Mouse (Mus musculus): ENCODE data around the gene Cmpk2.
"Not testable (repeated sequence)": the region's sequence is repeated elsewhere in the genome, so short reads cannot be mapped to it uniquely, and the experiment has no call there.

Gene Cmpk2

DNA sequence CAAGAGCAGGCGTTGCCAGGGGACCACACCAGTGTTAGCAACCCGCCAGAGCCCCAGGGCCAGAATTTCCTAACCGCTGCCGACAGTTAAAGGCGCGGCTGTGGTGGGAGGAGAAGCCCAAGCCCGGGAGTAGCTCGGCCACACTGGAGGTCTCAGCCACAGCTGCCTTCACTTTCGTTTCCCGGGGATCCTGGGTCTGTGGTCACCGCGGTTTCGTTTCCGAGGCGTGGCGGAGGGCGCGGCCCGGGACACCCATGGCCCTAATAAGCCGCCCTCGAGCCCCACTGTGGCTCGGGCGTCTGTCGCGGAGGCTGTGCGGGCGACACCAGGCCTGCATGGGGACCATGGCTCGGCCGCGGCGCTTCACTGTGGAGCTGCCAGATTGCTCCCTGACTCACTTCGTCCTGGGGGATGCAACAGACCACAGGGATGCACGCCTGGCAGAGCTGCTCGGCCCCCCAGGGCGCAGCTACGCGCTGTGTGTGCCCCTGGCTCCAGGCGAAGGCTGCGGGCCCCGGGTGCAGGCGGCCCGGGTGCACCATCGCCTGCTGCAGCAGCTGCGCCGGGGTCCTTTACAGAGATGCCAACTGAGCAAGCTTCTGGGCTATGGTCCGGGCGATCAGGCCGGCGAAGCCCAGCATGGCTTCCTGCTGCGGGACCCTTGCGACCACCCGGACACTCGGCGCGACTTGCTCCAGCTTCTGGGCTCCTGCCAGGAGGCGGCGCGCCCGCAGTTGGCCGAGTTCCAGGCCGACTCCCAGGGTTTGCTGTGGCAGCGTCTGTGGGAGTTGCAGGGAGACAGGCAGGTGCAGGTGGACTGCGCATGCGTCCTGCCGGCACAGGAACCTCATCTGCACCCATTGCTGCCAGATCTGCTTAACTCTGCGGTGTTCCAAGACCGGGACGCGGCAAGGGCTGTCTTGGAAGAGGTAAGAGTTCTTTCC lies at the start of gene Cmpk2:
Gene Cmpk2, plus strand, starts transcription at position 107 of the 944 bp plus-strand sequence.
- peak; percentile 92 to 94 for DNase-seq

DNA sequence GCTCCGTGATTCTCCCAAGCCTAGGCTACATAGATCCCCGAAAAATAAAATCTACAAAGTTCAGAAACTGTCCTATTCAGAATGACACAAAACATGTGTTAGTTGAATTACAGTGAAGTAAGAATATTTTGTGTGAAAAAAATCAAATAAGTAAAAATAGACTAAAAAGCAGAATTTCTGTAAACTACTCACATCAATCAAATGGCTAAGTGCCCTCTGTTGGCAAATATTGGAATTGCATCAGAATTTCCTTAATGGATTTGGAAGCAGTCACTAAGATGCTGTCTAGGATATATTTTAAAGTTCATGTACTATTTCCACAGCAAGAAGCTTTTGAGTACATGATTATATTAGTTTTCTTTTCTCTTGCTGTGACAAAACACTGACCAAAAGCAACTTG lies 44.2 kb upstream of the Cmpk2 start:
- peak in 1 of 2 experiments; percentile 36 for DNase-seq

DNA sequence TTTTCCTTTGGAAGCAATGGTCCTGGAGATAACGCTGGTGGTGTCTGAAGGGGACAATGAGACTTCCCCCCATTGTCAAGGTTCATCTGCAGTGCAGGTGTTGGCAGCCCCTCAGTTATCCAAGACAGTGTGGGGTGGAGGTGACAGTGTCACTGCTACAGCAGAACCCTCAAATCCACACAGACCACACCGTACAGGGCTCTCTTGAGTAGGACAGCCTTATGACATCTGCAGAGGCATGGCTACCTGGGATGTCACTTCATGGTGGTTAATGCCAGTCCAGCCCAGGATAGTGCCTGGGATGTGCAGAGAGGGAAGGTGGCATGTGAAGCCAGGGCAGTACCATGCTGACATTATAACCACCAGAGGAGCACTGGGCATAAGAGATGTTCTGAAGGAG lies 40.2 kb upstream of the Cmpk2 start:
- not testable (repeated sequence) for DNase-seq

DNA sequence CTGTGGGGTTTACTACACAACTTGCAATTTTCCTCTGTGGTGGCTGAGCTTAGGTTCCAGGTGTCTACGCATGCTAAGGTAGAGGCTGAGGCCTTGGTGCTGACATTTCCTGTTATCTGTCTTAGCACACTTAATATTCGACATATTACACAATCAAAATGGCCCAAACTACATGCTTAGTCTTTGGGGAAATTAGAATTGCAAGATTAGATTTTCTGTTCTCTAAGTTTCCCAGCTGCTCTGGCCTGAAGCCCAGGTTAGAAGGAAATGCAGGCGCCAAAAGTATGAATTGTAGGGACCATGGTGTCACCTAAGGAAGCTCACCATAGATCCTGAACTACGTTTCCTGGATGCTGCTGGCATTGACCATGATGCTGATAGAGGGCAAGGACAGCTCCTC lies 32.7 kb upstream of the Cmpk2 start:
- peak; percentile 50 to 66 for DNase-seq

DNA sequence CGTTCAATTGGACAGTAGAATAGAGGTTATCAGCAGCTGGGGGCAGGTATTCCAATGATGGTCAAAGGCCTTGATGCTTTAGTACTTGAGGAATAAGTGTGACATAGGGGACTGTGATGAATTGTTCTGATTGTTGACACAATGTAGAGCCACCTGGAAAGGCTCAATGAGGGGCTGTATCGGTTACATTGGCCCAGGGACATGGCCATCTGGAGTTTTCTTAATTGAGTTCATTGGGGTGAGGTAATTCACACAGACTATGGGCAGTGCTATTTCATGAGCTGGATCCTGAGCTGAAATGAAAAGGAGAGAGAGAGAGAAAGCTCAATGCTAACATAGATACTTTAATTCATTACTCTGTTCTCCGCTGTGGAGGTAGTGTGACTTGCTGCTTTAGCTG lies 31.1 kb upstream of the Cmpk2 start:
- no peak for DNase-seq

DNA sequence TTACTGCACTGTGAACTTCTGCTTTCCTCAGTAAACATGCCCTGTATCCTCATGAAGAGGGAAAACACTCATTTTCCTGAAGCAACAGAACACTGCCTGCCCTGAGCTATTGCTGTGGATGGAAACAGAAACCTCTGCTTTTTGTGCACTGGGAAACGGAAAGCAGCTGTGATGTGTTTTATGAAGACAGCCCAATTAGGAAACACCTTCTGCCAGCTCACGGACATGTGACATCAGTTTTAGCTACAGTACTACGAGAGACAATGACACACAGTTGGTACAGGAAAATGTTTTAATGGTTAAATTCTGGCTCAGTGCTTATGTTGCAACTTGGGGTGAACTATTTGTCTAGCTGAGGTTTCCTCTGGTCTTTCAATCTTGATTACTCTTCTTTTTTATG lies 29.6 kb upstream of the Cmpk2 start:
- DNase-seq, result peak; percentile 26 to 41

DNA sequence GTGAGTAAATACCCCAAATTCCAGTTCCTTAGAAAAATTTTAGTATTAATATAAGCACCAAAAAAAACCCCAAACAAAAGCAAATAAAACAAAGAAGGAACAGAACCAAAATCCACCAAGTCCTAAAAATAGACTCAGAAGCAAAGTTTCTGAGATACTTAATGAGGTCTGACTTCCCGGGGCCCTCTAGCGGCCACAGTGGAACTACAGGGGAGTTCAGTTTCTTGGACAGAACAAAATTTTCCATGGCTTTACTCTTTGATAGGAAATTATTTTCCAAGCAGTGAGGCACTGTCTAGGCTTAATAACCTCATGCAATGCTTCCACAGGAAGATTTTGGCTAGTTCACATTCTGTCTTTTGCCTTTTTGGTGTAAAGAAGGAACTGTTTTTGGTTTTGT lies 24.9 kb upstream of the Cmpk2 start:
- DNase-seq, result peak; percentile 84 to 95

DNA sequence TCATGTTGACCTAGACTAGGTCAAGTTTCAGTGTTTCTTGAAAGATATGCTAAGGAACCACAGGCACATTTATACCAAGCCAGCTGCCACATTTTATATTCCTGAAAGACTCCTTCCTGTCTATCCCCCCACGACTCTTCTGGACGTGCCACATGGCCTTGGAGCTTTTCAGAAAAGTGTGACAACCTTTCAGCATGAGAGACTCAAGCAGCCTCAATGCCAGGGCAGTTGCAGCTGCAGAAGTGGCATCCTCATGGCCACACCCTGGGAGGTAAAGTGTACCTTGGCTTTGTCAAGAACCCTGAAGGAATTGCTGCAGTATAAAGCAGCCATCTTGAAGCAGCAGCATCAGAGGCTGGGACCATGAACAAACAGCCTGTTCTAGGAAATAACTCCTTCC lies 24.5 kb upstream of the Cmpk2 start:
- DNase-seq, result no peak

DNA sequence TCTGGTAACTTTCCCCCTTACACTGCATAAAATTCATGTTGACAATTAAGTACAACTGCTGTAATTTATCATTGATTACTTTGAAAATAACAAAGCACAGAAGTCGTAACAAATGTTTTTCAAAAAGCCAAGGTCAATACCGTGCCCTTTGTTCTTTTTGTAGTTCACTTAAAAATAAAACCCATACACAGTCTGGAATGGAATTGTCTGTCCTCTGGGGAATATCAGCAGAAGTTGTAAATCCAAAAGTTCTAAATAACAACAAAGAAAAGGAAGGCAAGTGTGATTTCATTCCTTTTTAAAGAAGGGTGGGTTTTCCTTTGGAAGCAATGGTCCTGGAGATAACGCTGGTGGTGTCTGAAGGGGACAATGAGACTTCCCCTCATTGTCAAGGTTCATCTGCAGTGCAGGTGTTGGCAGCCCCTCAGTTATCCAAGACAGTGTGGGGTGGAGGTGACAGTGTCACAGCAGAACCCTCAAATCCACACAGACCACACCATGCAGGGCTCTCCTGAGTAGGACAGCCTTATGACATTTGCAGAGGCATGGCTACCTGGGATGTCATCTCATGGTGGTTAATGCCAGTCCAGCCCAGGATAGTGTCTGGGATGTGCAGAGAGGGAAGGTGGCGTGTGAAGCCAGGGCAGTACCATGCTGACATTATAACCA lies 22.5 kb upstream of the Cmpk2 start:
- DNase-seq, result peak in 1 of 2 experiments; percentile 60

DNA sequence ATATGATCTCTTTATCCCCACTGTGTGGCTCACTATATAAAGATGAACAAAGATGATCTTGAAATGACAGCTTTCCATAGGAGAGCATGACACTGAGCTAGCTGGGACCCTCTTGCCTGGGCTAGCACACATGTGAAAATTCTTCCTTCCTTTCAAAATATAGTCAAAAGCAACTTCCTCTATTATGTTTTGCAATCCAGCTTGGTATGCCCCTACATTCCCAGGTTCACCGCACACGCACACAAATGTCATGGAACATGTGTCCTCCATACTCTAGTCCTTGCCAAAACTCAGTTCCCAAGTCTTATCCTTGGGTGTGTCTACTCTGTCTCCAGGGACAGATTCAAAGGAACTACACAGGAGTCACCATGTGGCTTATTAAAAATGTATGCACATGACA lies 19.5 kb upstream of the Cmpk2 start:
- no peak for DNase-seq

DNA sequence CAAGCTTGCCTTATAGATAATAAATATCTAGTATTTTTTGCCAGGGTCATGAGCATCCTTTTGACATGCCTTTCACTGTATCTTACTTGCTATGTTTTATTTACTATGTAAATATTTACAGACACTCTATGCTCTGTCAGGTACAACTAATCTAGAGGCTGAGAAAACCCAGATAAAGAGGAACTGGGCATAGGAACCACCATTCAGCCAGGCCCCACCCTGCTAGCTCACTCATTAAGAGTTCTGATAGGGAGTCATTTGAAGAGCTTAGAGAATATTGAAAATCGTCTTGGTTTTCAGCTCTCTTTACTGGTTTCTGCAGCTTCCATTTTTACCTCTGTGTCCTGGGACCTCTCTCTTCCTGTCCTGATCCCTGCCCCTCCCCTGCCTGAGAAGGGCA lies 17.9 kb upstream of the Cmpk2 start:
- no peak for DNase-seq

DNA sequence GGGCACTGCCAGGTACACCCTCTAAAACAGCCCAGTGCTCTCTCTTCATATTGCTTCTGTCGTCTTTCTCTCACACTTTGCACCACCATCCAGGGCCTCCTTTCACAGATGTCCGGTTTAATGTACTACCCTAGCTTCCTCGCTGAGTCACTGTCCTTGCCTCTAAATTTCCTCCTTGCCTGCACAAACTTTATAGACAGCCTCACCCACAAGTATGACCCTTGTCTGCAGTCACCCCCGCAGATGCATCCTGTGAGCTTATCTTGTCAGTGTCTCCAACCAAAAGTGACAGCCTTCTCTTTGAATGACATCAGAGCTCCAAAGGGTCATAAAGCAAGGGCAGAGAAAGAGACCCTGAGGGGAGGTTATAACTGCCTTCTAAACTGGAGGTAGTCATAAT lies 16.1 kb upstream of the Cmpk2 start:
- no peak for DNase-seq

DNA sequence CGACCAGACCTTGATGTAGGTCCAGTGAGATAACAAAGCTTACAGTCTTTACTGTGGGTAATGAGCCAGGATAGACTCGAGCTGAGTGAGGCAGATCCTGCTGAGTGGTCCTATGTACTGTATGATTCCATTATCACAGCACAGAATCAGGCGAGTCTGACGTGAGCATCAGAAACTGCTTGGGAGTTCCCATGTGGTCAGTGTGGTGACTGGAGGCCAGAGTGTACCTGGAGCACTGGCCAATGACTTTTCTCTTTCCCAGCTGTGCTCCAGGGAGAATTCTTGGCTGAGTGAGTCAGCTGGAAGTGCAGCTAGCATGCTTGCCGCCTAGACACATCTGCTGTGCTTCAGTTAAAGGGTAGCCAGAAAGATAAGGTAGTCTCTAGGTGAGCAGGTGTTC lies 14.3 kb upstream of the Cmpk2 start:
- DNase-seq, result no peak

DNA sequence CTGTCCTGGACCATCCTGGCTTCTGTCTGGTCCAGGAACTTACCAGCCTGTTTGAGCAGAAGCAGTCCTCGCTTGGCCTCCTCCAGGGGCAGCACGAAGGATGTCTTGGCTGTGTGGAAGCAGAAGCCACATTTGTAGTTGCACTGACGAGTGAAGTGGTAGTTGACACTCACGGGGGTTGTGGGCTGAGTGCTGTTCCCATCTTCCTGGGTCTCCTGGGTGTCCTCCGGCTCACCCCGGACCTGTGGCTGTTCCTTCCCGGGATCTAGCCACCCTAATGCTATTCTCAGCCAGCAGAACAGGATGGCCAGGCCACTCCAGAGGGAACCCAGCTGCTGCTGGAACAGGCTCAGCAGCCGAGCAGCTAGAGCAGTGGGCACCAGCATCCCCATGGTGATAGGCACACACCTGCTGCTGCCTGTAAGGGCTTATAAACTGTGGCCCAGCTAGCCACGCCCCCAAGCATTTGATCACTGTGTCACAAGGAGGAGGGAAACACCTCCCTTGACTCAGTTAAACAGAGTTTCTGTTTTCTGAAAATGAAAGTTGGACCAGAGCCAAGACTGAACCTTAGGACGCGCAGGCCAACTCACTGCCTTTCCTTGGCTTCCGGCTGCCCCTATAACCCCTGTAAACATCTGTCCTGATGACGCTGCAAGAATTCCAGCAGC lies 12.8 kb upstream of the Cmpk2 start, which contains the start of gene Rsad2:
Gene Rsad2, minus strand, starts transcription at position 425 of the 671 bp plus-strand sequence.
- peak; percentile 91 for DNase-seq

DNA sequence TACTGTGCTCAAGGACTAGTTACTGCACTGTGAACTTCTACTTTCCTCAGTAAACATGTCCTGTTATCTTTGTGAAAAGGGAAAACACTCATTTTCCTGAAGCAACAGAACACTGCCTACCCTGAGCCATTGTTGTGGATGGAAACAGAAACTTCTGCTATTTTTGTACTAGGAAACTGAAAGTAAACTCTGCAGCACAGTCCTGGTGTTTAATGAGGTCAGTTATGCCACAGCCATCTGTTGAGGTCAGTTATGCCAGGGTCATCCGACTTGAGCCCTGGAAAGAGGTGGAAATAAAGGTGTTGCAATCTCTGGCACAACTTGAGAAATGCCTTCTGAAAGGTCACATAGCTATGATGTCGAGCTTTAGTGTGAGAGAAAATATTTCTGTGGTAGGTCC lies 8.9 kb upstream of the Cmpk2 start:
- DNase-seq, result no peak

DNA sequence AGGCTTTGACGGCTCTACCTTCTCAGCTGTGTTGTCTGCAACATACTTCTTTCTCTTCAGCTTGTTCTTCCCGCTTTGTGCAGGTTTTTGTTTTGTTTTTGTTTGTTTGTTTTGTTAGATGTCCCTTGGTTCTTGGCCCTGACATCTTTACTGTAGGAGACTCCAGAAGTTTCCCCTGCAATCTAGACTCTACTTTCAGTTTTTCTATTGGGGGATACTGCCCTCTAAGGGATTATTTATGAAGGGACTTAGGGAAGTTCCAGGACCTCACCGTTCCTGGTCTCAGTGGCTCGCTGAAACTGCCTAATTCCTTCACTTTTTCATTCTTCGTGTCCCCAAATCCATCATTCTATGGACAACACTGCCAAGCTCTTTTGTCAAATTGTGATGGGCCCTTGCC lies 3.4 kb upstream of the Cmpk2 start:
- no peak for DNase-seq

DNA sequence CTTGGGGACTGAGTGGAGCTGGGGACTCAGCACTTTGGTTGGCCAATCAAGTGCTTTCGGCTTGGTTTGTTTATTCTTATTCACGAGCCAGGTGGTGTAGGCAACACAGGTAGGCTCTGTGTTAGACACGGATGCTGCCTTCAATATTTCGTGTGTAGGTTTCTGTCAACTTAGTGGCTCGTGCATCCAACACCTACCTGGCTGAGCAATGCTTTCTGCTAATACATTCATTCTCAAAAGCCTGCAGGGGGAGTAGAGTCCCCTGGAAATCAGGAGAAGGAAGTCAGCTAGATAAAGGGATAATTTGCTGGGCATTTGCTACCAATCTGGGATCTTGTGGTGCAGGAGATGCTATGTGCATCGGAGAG lies 1.0 kb downstream of the Cmpk2 start:
- DNase-seq, result no peak

DNA sequence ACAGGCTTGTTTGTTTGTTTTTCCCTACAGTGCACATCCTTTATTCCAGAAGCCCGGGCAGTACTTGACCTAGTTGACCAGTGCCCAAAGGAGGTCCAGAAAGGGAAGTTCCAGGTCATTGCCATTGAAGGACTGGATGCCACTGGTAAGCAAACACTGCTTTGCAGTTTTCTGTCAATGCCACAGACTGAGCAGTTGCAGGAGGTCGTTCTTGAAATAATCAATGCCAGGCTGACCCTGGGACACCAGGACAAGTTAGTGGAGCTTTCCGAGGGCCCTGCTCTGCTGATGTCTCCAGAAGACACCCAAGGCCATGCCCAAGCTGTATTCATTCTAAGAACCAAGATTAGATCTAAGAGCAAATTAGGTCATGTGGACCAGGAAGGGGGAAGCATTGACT lies 2.4 kb downstream of the Cmpk2 start:
- DNase-seq, result no peak

DNA sequence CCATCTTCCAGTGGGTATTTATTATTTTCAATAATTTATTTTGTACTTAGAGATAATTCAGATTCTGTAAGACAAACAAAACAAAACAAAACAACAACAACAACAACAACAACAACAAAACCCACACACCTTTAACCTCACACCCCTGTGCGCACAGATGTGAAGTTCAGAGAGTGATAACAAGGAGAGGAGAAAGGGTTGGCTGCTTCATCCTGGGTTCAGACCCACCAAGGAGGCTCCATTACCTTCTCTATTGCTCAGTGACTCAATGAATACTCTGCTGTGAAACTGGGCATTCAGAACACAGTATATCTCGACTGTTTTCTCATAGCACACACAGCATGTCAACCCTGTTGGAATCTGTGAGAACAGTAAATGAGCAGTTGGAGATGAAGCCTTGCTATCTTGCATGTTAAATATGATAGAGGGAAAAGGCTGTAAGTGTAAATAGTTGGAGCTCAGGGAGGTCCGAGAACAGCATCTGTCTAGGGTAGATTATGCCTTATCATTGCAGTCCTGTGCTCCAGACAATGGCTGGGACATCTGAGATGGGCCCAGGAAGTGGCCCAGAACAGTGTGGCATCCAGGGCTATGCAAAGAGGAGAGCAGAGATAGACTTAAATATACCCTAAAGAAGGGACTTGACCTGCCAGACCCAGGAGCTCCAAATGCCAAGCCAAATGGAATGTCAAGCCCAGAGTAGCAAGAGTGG lies 3.9 kb downstream of the Cmpk2 start:
- DNase-seq, result no peak

DNA sequence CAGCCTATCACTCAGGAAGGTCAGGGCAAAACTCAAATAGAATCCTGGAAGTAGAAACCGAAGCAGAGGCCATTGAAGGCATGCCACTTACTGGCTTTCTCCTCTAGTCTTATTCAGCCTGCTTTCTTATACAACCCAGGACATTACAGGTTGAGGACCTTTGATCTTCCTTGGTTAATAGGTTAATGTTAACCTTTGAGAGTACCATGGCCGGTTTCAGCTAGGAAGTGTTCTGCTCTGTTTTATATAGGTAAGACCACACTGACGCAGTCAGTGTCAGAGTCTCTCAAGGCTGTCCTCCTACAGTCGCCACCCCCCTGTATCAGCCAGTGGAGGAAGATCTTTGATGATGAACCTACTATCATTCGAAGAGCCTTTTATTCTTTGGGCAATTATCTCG lies 4.7 kb downstream of the Cmpk2 start:
- no peak for DNase-seq

DNA sequence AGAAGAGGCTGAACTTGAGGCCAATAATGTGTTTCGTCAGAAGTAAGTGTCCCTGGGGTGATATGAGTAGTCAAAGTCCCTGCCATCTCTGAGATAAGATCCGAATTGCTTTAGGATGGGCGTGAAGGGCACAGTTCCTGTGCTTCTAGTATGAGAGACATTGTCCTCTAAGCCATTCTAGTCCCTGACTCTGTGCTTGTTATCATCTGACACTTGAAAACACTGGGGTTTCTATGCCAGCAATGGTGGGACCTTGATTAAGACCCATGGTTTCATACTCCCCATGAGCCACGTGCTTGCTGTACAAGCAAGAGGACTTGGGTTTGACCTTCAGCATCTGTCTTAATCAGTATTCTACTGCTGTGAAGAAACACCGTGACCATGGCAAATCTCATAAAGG lies 8.2 kb downstream of the Cmpk2 start:
- no peak for DNase-seq

DNA sequence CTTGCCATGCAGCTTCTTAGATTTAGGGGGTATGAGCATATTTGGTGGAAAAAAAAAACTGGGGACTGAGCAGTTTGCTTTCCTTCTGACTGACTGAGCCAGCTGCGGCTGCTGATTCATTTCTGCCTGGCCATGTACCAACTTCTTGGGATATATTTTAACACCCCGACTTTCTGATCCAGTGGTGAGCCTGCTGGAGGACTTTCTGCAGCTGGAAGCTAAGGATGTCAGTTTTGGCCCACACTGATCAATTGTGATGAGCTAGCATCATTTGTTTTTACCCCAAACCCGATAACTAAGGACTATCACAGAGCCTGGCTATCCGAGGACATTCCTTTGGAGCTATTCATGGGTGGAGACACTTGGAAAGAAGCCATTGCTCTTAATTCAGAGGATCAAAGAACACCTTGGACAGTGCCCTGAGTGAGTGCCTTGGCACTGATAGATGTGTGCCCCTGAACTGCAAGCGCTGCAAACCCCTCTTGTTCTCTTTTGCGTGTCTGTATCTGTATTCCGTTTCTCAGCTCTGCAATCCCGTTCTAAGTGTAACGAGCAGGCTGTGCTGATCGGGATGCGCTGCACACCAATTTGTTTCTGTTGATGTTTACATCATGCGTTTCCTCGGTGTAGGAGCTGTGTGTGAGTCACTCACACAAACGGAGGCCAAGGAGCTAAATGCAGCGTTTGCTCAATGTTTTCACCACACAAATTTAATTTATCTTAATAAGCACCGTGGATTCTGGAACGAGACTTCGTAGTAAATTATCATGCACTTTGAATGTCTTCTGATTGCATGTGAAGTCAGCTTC lies 9.4 kb downstream of the Cmpk2 start:
- DNase-seq, result no peak
